Mouse (Mus musculus) forebrain, embryonic 14.5 days (tissue): ENCODE results near the gene Vps13d. TPM values are rescaled to one million over a fixed set of nuclear protein-coding genes. Genes with fewer than 3 reads are reported as not detected.
A peak's percentile ranks its signal among the peaks of the same experiment; 100 is the strongest.

ENCODE experiments used
- ATAC-seq: fragments of 200-750 bp; cut with Nextera tagmentation; 2 replicates; pipeline ENCODE4 v1.8.0; 2017; ENCODE audit warnings: mild to moderate bottlenecking, moderate library complexity
- DNase-seq: peaks from one replicate; pipeline ENCODE4 v3.0.0-alpha.2; 2015; ENCODE audit warnings: low spot score
- H3K27ac ChIP-seq: fragments of 300-500 bp; sonication (generic); 2 replicates; pipeline ENCODE4 v1.5.1; 2014; ENCODE audit warnings: low read depth, mild to moderate bottlenecking, control low read depth, low read length, moderate library complexity
- H3K27me3 ChIP-seq: fragments of 300-500 bp; sonication (generic); replicated peaks from 2 replicates; pipeline ENCODE4 v1.6.1; 2014; ENCODE audit warnings: low read length, control low read depth, mixed read lengths; ENCODE audit not compliant: control insufficient read depth, insufficient read depth
- H3K36me3 ChIP-seq: fragments of 300-500 bp; sonication (generic); 2 replicates; pipeline ENCODE4 v1.6.1; 2014; ENCODE audit warnings: low read length, control low read depth; ENCODE audit not compliant: control insufficient read depth, insufficient read depth
- H3K4me1 ChIP-seq: fragments of 300-500 bp; sonication (generic); 2 replicates; pipeline ENCODE4 v1.6.1; 2014; ENCODE audit warnings: antibody characterized with exemption, low read length, control low read depth; ENCODE audit not compliant: control insufficient read depth, insufficient read depth
- H3K4me2 ChIP-seq: fragments of 300-500 bp; sonication (generic); 2 replicates; pipeline ENCODE4 v1.6.1; 2014; ENCODE audit warnings: mild to moderate bottlenecking, control low read depth, low read length
- H3K4me3 ChIP-seq: fragments of 300-500 bp; sonication (generic); 2 replicates; pipeline ENCODE4 v1.5.1; 2014; ENCODE audit warnings: low read depth, low read length, control low read depth
- H3K9ac ChIP-seq: fragments of 300-500 bp; sonication (generic); 2 replicates; pipeline ENCODE4 v1.6.1; 2014; ENCODE audit warnings: mild to moderate bottlenecking, low read length, control low read depth, moderate library complexity
- H3K9me3 ChIP-seq: fragments of 300-500 bp; sonication (generic); replicated peaks from 2 replicates; pipeline ENCODE4 v1.6.1; 2016; ENCODE audit warnings: low read length, control low read depth, mixed read lengths; ENCODE audit not compliant: control insufficient read depth
- WGBS: fragments of 180-500 bp; shearing (Covaris S2); extraction: QIAGEN DNeasy Blood & Tissue Kit; methylation state at CpG from one replicate; pipeline ENCODE4 v1.1.7; 2014; 5-methylcytosine and 5-hydroxymethylcytosine counted together
- polyA plus RNA-seq: library from polyadenylated mRNA; unstranded; fragments of >200 nt; fragmentation: Nextera tagmentation; extraction: Ambion mirVana; gene quantifications from 2 replicates; pipeline ENCODE4 v1.2.1, GENCODE M21; 2014

Gene Vps13d
- polyA plus RNA-seq, 1 experiment from 2014 or later: 9.0 TPM

DNA sequence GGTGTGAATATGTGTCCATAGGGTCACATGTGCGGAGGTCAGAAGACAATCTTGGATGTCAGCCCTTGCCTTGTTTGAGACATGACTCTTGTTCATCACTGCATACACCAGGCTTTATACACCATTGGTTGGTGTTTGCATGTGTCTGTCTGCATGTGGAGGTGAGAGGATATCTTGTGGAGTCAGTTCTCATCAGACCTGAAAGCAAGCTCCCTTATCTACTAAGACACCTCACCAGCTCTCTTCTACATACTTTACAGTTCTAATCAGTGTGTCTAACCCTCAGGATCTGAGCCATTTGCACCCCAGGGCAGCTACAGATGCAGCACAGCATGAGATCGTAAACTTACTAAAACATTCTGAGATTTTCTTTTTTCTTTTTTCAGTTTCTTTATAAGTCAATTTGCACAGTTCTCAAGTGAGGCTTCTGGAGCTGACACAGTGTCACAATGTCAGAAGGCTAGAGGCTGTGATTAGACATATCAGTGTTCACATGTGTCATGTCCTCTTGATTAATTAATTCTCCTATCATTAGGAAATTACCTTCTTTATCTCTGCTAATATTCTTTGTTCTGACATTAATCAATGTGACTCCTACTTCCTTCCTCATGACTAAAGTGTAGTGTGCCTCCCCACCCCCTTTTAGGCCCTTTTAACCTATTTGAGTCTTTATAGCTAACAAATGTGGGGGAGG, 135.9 kb downstream of the Vps13d start:
- Histone ChIP-seq H3K36me3 (peaks cover 68% of the 10 kb centered on the region), H3K27me3 (no peaks in the 10 kb centered on the region), H3K4me3 (no peak overlapping the region), H3K4me2 (no peak overlapping the region), H3K4me1 (no peaks in the 10 kb centered on the region), H3K9ac (no peak overlapping the region), H3K27ac (no peak overlapping the region), H3K9me3 (no peaks in the 10 kb centered on the region)
- 83% methylated on average over 2 of the region's 2 CpGs for WGBS
- no peak for DNase-seq
- ATAC-seq: no peak

DNA sequence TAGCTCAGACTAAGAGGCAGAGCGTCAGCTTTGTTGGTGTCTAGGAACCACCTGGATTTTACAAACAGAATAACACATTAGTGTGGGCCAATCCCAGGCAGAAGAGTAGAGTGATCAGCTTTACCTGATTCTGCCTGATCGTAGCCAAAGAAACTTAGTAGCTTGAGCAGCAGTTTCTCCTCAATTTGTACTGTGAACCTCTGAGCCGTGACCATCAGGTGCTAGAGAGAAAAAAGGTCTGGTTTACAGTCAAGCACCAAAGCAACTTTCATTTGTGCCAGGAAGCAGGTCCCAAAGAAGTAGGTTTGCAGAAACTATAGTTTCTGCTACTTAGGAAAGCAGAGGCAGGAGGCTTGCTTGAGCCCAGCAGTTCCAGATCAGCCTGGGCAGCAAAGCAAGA, 138.5 kb downstream of the Vps13d start:
- Histone ChIP-seq H3K4me3 (no peak overlapping the region), H3K27ac (no peak overlapping the region), H3K36me3 (peaks cover 69% of the 10 kb centered on the region), H3K4me2 (no peak overlapping the region), H3K27me3 (no peaks in the 10 kb centered on the region), H3K9me3 (no peaks in the 10 kb centered on the region), H3K4me1 (peaks cover 2% of the 10 kb centered on the region; the same call in 1 of the 2 replicates), H3K9ac (no peak overlapping the region)
- WGBS: 93% methylated on average over 3 of the region's 3 CpGs
- DNase-seq (no peak), ATAC-seq (no peak)

GRCm38 (mm10) chr4:145055792-145056191, 139.0 kb downstream of the Vps13d start:
- WGBS: 89% methylated on average over 3 of the region's 3 CpGs
- Histone ChIP-seq H3K36me3 (peaks cover 65% of the 10 kb centered on the region), H3K4me2 (no peak overlapping the region), H3K4me3 (no peak overlapping the region), H3K27me3 (no peaks in the 10 kb centered on the region), H3K9ac (no peak overlapping the region), H3K27ac (no peak overlapping the region), H3K9me3 (no peaks in the 10 kb centered on the region), H3K4me1 (peaks cover 4% of the 10 kb centered on the region; the same call in 1 of the 2 replicates)
- DNase-seq (no peak), ATAC-seq (no peak)

DNA sequence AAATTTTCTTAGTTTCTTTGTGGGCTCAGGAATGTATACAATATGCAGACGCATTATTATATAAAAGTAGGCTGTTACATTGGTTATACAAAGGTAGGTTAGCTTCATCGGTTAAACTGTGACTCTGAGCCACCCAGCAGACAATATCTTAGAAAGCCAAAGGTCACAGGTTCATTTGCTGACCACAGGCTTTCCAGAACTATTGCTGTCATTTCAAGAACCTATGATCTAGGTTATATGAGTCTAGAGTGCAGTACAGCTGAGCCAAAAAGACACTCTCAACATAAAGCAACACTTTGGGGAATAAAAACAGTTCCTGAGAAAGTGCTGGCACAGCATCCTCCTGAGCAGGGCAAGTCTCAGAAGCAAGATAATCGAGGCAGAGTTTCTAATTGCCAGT, 140.4 kb downstream of the Vps13d start:
- peaks cover 58% of the 10 kb centered on the region for H3K36me3 ChIP-seq
- H3K9ac ChIP-seq: no peak overlapping the region
- WGBS: 60% methylated on average over 3 of the region's 3 CpGs
- no peak overlapping the region for H3K27ac ChIP-seq
- DNase-seq (no peak), ATAC-seq (no peak)
- H3K4me3 ChIP-seq: no peak overlapping the region
- peaks cover 4% of the 10 kb centered on the region; the same call in 1 of the 2 replicates for H3K4me1 ChIP-seq
- no peaks in the 10 kb centered on the region for H3K27me3 ChIP-seq
- H3K4me2 ChIP-seq: no peak overlapping the region
- H3K9me3 ChIP-seq: no peaks in the 10 kb centered on the region

DNA sequence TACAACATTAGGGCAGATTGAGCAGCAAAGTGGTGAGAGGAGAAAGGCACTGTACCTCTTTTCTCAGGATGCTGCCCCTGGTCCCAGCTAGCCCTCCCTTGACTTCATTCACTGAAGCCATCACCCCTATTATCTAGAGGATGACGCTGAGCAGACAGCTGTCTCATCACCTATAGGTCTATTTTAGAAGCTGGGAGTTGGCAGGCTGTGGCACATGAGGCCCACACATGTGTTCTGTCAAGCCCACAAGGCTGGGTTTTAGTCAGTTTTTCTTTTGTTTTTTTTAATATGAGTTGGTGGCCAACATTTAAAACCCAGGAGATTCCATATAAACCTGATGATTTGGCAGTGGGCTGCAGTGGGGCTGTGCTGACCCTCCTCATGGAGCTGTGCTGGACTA, 142.1 kb downstream of the Vps13d start:
- 91% methylated on average over 1 of the region's 1 CpGs for WGBS
- DNase-seq (no peak), ATAC-seq (no peak)
- no peak overlapping the region for H3K9ac ChIP-seq
- peaks cover 4% of the 10 kb centered on the region; the same call in 1 of the 2 replicates for H3K4me1 ChIP-seq
- no peaks in the 10 kb centered on the region for H3K9me3 ChIP-seq
- no peak overlapping the region for H3K27ac ChIP-seq
- H3K4me3 ChIP-seq: no peak overlapping the region
- no peak overlapping the region for H3K4me2 ChIP-seq
- H3K36me3 ChIP-seq: peaks cover 48% of the 10 kb centered on the region
- no peaks in the 10 kb centered on the region for H3K27me3 ChIP-seq

- Histone ChIP-seq H3K27ac (no peak overlapping the region), H3K4me3 (no peak overlapping the region), H3K4me1 (peaks cover 4% of the 10 kb centered on the region; the same call in 1 of the 2 replicates), H3K9me3 (no peaks in the 10 kb centered on the region), H3K9ac (no peak overlapping the region), H3K4me2 (no peak overlapping the region), H3K36me3 (peaks cover 47% of the 10 kb centered on the region), H3K27me3 (no peaks in the 10 kb centered on the region)
- no peak for DNase-seq
- no peak for ATAC-seq
- WGBS: 87% methylated on average over 3 of the region's 3 CpGs
These were observed 142.5 kb downstream of the Vps13d start for GRCm38 (mm10) chr4:145052282-145052681.

DNA sequence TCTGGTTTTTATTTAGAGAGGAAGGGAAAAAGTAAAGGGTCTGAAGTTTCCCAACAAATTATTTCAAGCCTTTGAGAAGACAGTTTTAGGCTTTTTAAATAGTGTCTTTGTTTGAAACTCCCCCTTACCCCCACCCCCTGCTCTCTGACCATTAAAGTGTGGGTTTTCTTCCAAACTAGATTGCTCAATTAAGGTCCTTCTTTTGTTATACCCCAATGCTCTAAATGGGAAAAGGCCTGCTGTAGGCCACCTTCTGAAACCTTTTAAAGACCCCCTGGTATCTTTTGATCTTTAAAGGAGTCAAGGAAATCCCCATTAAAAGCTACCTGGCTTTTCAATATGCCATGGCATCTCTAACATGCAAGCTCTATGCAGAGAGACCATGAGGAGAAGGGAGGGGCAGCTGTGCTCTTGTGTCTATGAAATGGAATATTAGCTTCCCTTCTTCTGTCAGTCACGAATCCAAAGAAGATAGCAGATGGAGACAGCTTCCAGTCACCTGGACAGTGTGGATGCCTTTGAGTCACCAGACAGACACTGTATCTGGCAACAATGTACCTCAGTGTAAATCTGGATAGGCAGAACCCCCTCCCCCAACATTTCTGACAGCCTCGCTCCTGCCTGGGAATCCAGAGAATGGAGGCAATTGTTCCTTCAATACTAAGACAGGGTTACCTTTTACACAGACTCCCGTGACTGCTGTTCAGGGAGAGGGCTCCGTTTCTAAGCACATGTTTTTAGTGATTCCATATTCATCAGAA, 143.4 kb downstream of the Vps13d start:
- Histone ChIP-seq H3K27ac (no peak overlapping the region), H3K36me3 (peaks cover 44% of the 10 kb centered on the region), H3K9me3 (no peaks in the 10 kb centered on the region), H3K9ac (no peak overlapping the region), H3K4me3 (no peak overlapping the region), H3K27me3 (no peaks in the 10 kb centered on the region), H3K4me2 (no peak overlapping the region), H3K4me1 (peaks cover 4% of the 10 kb centered on the region; the same call in 1 of the 2 replicates)
- DNase-seq: peak; percentile 25
- no peak for ATAC-seq
- 29% methylated on average over 4 of the region's 4 CpGs for WGBS

DNA sequence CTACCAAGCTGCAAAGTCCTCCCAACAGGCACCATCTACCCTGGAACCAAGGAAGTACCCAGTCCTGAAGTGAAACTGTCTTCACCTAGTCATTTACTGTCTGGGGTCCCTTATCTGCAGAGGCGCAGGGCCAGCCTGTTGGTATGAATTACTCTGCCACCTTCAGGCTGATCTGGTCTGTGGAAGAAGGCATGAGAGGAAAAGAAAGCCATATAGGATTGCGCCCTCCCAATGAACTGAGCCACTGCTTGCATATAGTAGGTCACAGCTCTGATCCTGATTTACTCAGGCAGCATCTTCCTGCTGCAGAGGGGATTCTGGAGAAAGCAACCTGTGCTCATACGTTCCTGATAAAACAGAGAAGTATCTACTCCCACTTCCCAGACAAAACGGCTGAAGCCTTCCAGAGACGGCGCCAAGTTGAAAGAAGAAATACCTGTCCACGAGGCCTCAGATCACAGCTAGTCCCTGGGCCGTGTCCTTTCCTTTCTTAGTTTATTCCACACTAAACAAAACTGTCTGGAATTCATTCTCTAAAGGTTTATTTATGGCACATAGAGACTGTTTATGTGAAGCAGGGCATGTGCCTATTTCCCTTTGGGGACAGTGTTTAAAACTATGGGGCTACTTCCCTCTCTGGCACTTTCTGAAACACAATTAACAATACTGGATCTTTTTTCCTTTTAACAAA, 144.1 kb downstream of the Vps13d start:
- Histone ChIP-seq H3K9me3 (no peaks in the 10 kb centered on the region), H3K4me2 (no peak overlapping the region), H3K9ac (no peak overlapping the region), H3K4me1 (peaks cover 4% of the 10 kb centered on the region; the same call in 1 of the 2 replicates), H3K36me3 (peaks cover 38% of the 10 kb centered on the region), H3K27ac (no peak overlapping the region), H3K4me3 (no peak overlapping the region), H3K27me3 (no peaks in the 10 kb centered on the region)
- peak; percentile 30 for DNase-seq
- 37% methylated on average over 8 of the region's 8 CpGs for whole genome bisulfite sequencing
- no peak for ATAC-seq
